Mouse (Mus musculus) liver (tissue): ENCODE measurements at regions not wholly inside any gene's neighbourhood (a gene's known extent, or its start where the extent isn't known, plus 50 kb on each side); places are given as distances from the start of the nearest gene placed in this dataset.

ENCODE experiments used
- DNase-seq: peaks from one replicate; pipeline ENCODE4 v3.0.0-alpha.2; 2020; ENCODE audit warnings: mixed read lengths

DNA sequence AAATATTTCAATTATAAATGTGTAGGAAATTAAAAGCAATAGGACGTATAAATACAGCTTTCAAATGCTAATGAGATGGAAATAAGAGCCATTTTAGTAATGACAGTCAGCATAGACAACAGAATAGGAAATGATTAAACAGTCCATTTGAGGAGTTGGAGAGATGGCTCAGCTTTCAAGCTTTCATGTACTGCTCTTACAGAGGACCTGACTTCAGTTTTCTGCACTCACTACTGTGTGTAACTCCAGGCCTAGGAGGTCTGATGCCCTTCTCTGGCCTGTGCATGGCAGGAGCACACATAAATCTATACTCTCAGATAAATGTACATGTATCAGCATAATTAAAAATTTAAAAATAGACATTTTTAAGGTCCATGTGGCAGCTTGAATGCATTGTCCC, 643.1 kb downstream of the Fgf12 start:
- DNase-seq: no peak
